Mouse (Mus musculus) testis, adult 2 months (tissue): ENCODE data around the gene Crim1.

Experiments
- CTCF ChIP-seq: fragments of 200-500 bp; IDR thresholded peaks from 2 replicates; pipeline ENCODE4 v1.5.1; 2012; ENCODE audit warnings: low read depth, mild to moderate bottlenecking, inconsistent platforms, low read length, moderate library complexity; ENCODE audit not compliant: control insufficient read depth, insufficient read depth, insufficient replicate concordance
- POLR2A ChIP-seq: fragments of 200-500 bp; IDR thresholded peaks from 2 replicates; pipeline ENCODE4 v1.6.1; 2012; ENCODE audit warnings: low read depth, mild to moderate bottlenecking, inconsistent platforms, low read length, moderate library complexity; ENCODE audit not compliant: control insufficient read depth

DNA sequence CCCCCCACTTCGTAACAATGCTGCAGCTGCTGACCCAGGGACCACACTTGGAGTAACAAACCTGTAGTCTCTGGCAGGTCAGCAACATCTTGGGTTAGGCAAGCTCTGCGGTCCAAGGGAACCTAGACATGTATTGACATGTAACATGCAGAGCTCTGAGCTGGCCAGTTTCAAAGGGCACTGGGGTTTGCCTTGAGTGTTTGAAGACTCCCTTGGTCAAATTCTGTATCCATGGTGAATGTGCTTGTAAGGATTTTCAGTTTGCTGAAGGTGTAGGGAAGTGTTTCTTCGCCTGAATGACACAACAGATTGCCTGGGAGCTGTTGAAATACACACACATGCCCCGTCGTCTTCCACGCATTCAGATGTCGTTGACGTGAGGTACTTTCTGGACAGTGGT, 72.1 kb downstream of the Crim1 start:
- TF ChIP-seq CTCF (no peak), POLR2A (no peak)
